Mouse (Mus musculus) cerebellum, adult 8-10 months (tissue): ENCODE results near the gene Ccnl2.

ENCODE experiments used
- DNase-seq: peaks from one replicate; pipeline ENCODE4 v3.0.0; 2022

Gene Ccnl2

DNA sequence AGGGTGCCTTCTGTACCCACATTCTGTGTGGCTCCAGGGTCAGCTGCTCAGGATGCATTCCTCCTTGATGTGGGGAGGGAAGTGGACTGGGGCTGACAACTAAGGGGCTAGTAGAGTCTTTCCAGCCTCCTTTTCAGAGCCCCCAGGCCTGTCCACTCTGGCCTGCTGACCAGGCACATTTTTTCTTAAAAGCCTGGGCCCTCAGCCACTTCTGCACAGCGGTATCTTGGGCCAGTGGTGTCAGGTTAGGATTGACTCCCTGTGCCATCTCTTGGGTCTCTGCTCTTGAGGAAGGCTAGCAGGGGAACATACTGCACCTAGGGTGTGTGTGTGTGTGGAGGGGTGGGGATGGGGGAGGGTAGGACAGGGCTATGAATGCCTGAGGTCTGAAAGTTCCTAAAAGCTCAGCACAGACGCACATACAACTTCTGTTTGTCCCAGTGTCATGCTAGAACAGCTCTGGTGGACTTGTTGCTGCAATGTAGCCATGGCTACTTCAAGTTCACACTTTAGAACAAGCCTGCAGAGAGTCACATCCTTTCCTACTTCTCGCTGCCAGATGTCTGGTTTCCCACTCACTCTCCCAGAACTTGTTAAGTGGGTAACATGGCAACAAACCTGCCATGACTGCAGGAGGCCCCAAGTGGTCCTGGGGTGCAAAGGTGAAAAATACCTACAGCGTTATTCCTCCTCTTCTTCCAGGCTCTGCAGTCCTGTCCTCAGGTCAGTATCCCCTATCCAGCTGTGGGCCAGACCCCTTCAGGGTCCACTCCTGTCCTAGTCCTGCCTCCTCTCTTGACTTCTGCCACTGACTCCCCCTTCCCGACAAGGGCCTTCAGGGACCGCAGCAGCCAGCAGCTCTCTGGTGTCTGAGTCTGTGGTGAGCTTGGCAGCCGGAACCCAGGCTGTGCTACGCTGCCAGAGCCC, 28.1 kb downstream of the Ccnl2 start:
- no peak for DNase-seq

DNA sequence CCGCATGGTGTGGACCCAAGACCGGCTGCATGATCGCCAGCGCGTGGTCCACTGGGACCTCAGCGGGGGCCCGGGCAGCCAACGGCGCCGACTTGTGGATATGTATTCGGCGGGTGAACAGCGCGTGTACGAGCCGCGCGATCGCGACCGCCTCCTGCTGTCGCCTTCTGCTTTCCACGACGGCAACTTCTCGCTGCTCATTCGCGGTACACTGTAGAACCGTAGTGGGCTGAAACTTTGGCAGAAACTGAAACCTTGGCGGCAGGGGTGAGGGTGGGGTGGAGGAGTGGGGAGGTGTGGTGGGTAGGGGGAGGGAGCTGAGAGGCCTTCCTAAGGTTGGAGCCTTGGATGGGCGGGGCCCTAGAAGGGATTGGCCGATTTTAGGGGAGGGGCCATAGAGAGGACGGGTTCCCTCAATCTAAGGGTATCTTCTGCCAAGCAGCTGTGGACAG, 28.7 kb downstream of the Ccnl2 start:
- DNase-seq: no peak

DNA sequence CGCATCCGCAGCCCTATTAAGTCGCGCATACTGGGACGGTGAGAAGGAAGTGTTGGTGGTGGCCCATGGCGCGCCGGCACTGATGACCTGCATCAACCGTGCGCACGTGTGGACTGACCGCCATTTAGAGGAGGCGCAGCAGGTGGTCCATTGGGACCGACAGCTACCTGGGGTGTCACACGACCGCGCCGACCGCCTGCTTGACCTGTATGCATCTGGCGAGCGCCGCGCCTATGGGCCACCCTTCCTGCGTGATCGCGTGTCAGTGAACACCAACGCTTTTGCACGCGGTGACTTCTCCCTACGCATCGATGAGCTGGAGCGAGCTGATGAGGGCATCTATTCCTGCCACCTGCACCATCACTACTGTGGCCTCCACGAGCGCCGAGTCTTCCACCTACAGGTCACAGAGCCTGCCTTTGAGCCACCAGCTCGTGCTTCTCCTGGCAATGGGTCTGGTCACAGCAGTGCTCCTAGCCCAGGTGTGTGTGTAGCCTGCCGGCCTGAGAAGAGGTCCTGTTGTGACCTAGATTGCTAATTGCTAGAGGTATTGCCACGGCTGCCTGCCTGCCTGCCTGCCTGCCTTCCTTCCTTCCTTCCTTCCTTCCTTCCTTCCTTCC, 29.5 kb downstream of the Ccnl2 start:
- peak; percentile 47 for DNase-seq

DNA sequence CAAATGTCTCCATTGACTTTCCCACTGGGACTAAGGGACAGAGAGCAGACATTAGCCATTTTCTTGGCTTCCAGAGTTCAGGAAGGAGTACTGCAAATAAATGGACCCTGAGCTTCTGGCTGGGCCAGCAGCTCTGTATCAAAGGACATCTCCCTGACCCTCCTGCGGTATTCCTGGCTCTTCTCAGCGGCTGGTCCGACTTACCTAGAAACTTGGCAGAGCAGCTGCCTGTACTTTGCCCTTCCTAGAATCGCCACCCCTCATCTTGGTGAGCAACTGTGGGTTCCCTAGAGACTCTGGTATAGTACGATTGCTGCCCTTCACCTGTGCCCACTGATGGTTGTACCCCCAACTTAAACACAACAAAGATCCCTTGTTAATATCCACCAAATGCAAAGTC, 30.9 kb downstream of the Ccnl2 start:
- DNase-seq: no peak

DNA sequence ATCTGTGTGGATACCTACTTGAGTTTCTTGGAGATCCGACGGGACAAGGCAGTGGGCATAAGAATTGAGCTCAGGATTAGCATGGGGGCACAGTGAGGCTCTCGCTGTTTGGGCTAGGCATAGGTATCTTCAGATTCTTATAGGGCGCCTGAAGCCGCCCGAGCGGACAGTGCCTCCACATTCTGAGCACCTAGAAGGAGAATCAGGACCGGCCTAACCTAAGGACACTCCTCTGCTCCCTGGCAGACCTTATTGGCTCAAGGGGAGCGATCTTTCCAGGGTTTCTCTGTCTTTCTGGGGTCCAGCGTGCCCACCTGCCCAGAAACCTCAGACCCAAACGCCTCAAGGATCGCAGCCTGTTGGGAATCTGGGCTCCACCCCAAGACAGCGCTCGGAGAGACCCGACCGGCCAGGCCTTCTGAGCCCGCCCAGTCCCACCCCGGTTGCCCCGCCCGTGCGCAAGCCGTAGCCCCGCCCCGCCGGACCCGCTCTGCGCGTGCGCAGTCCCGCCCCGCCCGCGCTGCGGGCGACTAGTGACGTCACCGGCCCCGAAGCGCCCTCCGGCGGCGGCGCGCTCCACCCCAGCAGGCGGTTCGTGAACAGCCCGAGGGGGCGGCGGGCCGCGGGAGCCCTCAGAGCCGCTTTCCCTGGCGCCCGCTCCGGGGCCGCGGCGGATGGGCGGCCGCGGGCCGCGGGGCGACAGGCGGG, 34.7 kb downstream of the Ccnl2 start, which contains the start of gene Dvl1:
TSS of gene Dvl1 (plus strand) at position 532 of the 708 bp plus-strand sequence.
- DNase-seq: peak; percentile 96

DNA sequence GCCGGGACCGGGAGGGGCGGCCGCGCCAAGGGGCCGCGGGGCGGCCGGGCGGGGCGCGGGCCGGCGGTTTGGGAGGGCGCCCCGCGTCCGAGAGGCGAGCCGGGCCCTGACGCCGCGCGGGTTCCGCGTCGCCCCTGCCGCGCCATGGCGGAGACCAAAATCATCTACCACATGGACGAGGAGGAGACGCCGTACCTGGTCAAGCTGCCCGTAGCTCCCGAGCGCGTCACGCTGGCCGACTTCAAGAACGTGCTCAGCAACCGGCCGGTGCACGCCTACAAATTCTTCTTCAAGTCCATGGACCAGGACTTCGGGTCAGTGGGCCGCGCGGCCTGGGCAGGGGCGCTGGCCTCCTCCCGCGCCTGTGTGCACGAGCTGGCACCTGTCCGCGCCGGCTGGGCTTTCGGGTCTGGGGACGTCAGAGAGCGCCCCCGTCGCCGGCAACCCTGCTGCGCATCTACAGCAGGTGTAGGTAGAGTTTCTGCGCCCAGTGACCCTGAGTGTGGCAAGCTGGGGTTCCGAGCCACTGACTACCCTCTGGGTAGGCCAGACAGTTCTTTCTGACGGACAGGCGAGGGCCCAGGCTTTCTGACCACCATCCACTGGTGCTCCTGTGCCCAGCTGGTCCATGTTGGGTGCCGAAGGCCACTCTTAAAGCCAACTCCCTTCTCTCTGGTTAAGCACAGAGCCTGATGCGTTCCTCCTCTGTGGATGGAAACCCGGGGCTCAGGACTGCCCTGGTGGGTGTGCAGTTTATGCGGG, 35.5 kb downstream of the Ccnl2 start:
- no peak for DNase-seq

DNA sequence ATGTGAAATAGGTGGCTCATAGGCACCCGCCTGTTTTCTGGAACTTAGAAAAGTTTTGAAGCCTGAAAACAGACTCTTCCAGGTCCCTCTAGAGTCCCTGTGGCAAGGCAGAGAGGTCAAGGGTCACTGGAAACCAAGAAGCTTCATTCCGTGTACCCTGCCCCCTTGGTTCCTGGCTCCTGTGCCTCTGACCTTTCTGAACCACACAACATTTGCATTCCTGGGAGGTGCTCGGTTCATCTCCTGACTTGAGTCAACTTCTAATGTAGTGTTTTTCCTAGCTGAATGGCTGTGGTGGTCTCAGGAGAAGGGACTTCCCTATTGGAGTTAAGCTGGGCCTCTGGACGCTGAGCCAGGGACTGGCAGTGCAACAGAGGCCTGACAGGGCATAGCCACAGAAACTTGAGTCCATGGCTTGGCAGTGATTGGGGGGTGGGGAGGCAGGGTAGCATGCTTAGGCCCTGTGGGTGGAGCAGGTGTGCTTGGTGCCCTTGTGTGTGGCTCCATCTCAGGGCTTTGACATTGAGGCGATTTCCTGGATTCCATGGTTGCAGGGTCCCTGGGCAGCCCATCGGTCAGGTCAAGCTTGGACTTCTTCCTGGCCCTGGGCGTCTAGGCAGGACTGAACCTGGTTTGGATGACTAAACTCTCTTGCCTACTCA, 36.3 kb downstream of the Ccnl2 start:
- no peak for DNase-seq

DNA sequence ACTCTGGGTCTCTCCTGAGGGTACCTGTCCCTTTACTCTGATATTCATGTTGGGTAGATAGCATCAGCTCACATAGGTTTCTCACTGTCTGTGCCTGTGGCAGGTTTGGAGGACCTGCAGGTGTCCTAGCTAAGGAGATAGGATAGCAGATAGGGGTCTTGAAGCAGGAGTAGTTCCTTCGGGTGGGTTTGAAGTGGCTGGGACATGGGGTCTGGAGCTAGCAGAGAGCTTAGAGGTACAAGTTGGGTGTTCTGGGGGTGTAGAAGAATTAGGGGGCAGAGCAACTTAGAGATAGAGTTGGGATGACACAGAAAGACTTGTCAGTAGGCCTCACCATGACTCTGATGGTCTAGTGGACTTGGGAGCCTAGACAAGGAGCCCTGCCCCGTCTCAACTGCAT, 37.1 kb downstream of the Ccnl2 start:
- no peak for DNase-seq

DNA sequence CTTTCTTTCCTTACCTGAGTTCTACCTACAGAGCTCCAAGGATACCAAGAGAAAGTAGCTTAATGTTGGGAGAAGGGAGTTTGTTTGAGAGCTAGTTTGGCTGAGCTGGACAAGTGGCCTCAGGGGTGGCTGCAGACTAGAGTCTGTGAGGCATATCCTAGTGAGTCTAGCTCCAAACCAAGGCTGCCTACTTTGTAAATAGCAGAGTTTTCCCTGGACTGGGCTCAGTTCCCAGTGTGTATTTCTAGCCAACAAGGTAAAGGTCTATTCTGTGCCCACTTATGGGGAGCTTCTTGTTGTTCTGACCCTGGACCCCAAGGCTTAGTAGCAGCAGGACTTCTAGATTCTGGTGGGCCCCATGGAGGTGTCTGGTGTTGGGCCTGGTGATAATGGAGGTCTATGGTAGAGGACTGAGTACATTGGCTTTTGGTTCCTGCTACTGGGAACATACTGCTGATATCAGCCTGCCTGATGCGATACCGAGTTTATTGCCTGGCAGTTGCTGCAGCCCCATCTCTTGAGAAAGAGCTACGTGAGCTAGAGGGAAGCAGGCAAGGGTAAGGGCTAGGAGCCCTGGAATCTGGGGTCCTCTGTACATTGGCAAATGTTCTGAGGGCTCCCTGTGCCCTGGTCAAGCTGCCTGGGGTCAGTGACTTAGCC, 37.6 kb downstream of the Ccnl2 start:
- no peak for DNase-seq

DNA sequence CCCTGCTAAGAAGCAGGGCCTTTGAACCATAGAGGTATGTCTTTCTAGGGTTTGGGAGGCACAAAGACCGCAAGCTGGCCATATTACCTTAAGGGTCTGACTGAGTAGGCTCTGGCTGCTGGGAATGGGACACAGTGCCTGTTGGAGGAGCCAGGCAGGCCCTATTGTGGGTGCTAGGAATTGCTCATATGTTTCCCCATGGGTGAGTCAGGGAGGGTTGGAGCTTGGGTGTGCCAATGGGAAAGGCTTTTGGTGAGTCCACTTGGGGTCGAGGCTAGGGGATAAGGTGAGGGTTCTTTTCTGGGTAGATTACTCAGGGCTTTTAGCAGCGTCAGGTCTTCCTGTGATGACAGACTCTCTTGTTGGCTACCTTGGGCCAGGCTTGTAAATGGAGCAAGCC, 39.1 kb downstream of the Ccnl2 start:
- no peak for DNase-seq

DNA sequence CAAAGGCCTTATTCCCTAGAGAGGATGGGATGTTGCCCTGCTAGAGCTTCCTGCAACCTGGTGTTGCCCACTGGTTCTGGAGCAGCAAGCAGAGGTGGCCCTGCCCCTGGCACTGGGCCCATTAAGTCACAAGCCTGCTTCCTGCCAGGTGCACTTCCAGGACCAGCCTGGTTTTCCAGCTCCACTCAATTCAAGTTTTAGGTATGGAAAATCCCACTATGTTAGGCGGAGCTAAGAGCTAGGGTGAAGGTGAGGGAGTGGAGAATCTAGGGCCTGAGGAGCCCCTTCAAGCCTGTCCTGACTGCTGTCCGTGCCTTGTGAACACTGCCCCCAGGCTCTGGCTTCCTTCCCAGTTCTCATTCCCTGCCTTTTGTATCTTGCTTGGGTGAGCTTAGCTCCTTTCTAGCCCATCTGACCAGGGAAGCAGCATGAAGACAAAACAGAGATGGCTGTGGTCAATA, 39.7 kb downstream of the Ccnl2 start:
- DNase-seq: peak; percentile 52

DNA sequence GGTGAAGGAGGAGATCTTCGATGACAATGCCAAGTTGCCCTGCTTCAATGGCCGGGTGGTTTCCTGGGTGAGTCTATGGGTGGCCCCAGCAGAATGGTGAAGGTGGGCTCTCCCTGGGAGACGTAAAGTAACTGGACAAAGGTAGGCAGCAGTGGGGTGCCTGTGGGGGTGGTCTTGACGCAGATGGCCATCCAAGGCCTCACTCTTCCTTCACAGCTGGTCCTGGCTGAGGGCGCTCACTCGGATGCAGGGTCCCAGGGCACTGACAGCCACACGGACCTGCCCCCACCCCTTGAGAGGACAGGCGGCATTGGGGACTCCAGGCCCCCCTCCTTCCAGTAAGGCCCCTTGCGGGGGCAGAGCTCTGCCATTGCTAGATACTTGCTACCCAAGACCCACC, 41.1 kb downstream of the Ccnl2 start:
- DNase-seq: no peak

DNA sequence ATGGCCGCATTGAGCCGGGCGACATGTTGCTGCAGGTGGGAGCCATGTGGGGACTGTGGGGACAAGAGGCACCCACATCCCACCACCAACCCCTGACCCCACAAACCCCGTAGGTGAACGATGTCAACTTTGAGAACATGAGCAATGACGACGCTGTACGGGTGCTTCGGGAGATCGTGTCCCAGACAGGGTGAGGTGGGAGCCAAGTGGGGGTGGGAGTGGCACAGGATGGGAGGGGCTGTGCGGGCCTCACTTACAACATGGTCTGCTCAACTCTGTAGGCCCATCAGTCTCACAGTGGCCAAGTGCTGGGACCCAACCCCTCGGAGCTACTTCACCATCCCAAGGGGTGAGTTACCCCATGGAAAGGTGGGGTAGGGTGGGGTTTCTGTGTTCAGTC, 42.7 kb downstream of the Ccnl2 start:
- DNase-seq: no peak

DNA sequence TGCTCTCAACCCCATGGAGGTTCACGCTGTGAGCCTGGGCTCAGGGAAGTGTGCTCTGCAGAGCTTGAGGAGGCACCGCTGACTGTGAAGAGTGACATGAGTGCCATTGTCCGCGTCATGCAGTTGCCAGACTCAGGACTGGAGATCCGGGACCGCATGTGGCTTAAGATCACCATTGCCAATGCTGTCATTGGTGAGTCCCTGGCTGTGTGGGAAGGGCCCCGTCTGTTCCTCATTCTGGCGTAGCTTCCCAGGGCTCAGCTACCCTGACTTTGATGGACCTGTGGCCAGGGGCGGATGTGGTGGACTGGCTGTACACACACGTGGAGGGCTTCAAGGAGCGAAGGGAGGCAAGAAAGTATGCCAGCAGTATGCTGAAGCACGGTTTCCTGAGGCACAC, 43.8 kb downstream of the Ccnl2 start:
- no peak for DNase-seq

DNA sequence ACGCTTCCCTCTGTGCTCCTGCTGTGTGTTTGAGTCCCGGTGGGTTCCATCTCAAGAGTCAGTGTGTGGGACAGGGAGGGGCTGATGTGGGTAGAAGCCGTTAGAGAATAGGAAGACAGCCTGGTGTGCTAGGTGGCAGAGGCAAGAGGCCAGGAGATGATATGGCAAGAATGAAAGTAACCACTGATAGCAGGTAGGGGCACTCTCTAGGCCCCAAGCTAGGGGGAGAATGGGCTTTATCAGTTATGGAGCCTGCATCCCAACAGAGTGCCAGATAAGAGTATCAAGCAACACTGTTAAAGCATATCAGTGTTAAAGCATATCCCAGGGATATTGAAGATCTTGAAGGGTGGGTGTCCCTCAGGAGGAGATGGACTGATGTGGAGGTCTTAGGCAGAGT, 44.6 kb downstream of the Ccnl2 start:
- DNase-seq: no peak

DNA sequence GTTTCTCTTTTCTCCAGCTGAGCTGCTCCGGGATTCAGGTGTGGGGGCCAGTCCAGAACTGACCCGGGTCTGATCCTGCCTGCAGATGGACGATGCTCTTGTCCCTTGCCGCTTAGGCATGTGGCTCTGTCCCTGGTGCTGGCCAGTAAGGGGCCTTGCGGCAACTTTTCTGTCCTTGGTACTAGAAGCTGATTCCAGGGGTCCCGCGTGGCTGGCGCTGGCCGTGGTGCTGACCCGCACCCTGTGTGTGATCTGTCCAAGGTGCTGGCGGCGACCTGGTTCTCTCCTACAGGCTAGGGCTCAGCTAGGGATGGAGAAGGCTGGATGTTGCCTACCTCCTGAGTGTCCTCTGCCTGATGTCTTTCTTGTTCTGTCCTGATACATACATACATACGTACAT, 47.0 kb downstream of the Ccnl2 start:
- no peak for DNase-seq

DNA sequence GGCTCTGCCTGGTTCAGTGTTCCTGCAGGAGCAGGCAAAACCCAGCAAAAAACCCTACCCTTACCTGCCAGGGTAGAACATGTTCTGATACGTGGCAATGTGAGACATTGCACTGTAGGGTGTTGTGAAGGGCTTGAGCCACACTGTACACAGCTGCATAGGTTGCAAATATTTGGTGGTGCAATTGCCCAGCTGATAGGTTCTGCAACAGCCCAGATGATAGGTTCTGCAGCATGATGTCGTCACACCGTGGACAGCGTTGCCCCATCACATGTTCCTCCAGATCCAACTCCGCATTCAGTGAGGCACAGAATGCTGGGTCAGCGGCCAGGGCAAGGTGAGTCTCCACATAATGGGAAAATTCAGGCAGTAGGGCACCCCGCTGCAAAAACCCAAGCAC, 49.5 kb downstream of the Ccnl2 start:
- no peak for DNase-seq

DNA sequence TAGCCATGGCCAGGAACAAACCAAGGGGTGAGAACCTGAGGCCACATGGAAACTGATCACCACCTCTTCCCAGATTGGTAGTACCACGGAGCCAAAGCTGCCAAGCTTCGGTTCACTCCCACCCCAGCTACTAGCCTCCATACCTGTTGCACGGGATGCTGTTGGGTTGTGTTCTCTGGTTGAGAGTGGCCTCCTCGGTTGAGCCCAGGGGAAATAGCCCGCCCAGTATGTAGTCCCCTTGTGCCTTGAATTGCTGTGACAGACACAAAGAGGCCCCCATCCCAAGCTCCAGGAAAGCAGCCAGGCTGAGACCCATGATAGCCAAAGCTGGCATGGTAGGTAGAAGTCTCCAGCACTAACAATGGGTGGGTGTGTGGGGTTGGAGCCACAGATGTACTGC, 50.7 kb downstream of the Ccnl2 start, which contains the start of gene Tas1r3:
TSS of gene Tas1r3 (minus strand) at position 362 of the 400 bp plus-strand sequence.
- DNase-seq: no peak

DNA sequence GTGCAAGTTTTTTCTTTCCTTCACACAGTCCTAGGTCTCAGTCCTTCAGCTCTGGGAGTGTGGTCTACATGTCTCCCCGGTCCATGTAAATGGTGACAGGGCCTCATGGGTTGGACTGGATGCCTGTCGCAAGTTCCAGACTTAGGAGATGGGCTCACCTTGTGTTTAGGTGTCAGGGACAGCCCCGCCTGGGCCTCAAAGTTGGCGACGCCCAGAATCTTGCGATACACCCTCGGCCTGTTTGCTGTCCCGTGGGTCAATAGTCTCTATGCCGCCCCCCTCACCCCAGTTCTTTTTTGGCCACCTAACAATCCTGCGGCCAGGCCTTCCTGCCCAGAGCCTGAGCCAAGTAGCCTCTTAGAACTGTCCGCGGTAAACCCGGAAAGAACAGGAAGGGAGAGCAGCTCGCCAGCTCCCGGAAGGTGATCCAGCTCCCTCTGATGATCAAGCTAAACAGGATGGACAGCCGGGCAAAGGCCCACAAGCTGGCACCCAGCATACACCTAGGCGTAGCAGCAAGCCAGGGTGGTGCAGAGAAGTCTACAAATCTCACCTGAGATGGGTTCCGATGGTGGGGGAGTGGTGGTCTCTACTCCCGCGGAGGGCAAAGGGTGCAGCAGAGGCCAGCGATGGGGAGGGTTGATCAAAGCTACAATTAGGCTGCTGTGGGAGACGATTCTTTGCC, 56.5 kb downstream of the Ccnl2 start:
- DNase-seq: no peak

DNA sequence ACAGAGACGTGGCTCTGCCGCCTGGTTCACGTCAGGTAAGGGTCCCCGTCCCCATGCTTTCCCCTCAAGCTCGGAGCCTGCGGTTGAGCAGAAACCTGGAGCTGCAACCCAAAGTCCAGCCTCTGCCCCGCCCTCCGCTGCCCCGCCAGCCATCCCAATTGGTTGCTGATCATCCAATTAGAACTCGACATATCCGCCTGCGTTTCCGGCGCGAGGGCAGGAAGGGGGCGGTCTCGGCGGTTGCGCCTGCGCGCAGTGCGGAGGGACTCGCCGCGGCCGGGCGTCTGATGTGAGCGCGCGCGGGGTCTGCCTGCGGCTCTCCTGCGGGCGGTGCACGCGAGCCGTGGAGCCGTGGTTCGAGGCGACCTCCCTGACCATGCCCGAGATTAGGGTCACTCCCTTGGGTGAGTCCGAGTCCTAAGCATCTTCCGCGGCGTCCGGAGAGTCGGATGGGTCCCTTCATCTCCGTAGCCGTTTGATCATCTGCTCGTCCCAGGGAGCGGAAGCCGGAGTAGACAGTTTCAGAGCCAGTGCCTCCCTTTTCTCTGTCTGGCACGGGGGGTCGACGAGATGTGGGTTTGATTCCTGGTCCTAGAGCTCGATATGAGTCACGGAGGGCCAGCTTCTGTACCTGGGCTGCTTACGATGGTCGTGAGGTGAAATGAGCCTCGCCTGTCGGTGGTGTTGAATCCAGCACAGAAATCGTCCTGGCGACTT, 57.2 kb downstream of the Ccnl2 start, which contains the start of the genes Cptp and Ints11:
TSS of gene Cptp (minus strand) at position 124 of the 717 bp plus-strand sequence.
TSS of gene Ints11 (plus strand) at position 230 of the 717 bp plus-strand sequence.
- peak; percentile 95 for DNase-seq
